Mouse (Mus musculus) lung, adult 2 months (tissue): Measurements from ENCODE around the gene Zc3h7b.

Experiments used
- CTCF ChIP-seq: fragments of 200-500 bp; IDR thresholded peaks from 2 replicates; pipeline ENCODE4 v1.5.1; 2011; ENCODE audit warnings: mild to moderate bottlenecking, low read length, control low read depth; ENCODE audit not compliant: insufficient read depth
- POLR2A ChIP-seq: fragments of 200-500 bp; IDR thresholded peaks from 2 replicates; pipeline ENCODE4 v1.6.1; 2011; ENCODE audit warnings: low read depth, mild to moderate bottlenecking, control low read depth, low read length, borderline replicate concordance; ENCODE audit errors: extremely low read depth

GRCm38 (mm10) chr15:81781816-81782215 is 37.0 kb downstream of the Zc3h7b start:
- TF ChIP-seq CTCF (no peak), POLR2A (no peak)
